21 mouse cellular contexts compared by ENCODE assay signal in the genomic region with DNA sequence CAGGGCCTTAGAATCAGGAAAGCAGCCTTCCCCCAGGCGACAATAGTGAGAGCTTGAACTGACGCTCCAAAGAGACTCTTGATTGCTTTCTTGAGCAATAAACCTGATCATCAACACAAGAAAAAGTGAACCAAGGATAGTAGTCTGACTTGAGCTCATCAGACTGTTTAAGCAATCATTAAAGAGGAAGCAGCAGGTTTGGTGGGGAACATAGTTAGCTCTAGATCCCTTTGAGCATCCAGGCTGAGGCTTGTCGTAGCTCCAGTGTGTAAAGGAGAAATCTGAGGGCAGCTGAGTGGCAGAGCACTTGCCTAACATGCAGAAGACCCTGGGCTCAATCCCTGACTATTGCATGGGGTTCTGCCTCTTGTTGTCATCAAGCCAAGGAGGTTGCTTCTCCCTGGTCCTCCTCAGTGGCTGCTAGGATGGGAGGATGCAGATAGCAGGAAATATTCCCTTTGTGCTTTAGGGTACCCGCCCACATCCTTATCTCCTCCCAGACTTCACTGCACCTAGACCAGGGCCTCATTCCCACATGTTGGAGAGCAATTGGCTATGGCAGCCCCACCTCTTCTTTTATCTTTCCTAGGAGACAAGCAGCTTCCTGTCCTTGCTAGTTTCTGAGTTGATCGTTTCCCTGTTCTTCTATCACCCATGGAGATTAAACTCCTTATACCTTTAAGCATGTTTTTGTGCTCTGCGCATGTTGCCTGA. TPM values are rescaled to one million over a fixed set of nuclear protein-coding genes. Genes with fewer than 3 reads are reported as not detected.
DNase-seq lines count a peak whose midpoint lies in the region; ATAC-seq and TF ChIP-seq lines count a peak whose summit lies in the region.
"Had no signal": no experiment of that assay in that cellular context is flagged by ENCODE, and none has a peak within 500 bp of the region (broad histone marks: within the 10 kb centered on the region; RNA-seq: fewer than 3 reads in every experiment).

No protein-coding gene starts in this region.

- intact Hi-C loops in gastrocnemius, adult 2 months (cut with DNase I), result no loop called here

- H3K9ac ChIP-seq in liver, embryonic 14.5 days (replicated peaks), result no peak overlapping the region
- H3K9ac ChIP-seq in intestine, embryonic 15.5 days, result no peak overlapping the region
- H3K9ac ChIP-seq in stomach, postnatal 0 days (ENCODE audit: low read length), result no peak overlapping the region
- H3K9ac ChIP-seq: embryonic facial prominence, embryonic 15.5 days; heart, embryonic 12.5 days; hindbrain, embryonic 15.5 days had no signal

- H3K36me3 ChIP-seq in liver, embryonic 14.5 days (replicated peaks; ENCODE audit: control insufficient read depth, insufficient read depth, low read depth), result no peaks in the 10 kb centered on the region
- no peaks in the 10 kb centered on the region for H3K36me3 ChIP-seq in intestine, embryonic 15.5 days
- H3K36me3 ChIP-seq in stomach, postnatal 0 days (ENCODE audit: control insufficient read depth, insufficient read depth, low read length), result no peaks in the 10 kb centered on the region
- H3K36me3 ChIP-seq: embryonic facial prominence, embryonic 15.5 days; forebrain, embryonic 10.5 days; heart, embryonic 12.5 days; hindbrain, embryonic 15.5 days had no signal

- no peaks in the 10 kb centered on the region for H3K27me3 ChIP-seq in liver, embryonic 14.5 days (ENCODE audit: control insufficient read depth, insufficient read depth, low read length)
- H3K27me3 ChIP-seq in intestine, embryonic 15.5 days (replicated peaks), result no peaks in the 10 kb centered on the region
- H3K27me3 ChIP-seq in stomach, postnatal 0 days (ENCODE audit: control insufficient read depth, insufficient read depth, low read length), result no peaks in the 10 kb centered on the region
- H3K27me3 ChIP-seq: CH12.LX; embryonic facial prominence, embryonic 15.5 days; heart, embryonic 12.5 days; hindbrain, embryonic 15.5 days; Patski had no signal

- peaks cover 5 to 13% of the 10 kb centered on the region in 2 experiments for H3K4me1 ChIP-seq in liver, embryonic 14.5 days (replicated peaks; ENCODE audit: control insufficient read depth in 2 of 2, insufficient read depth in 2 of 2, low read length in 1 of 2)
- 0 out of 2 replicates have a peak, but pooled peaks cover 4% of the 10 kb centered on the region for H3K4me1 ChIP-seq in intestine, embryonic 15.5 days (replicated peaks)
- H3K4me1 ChIP-seq in stomach, postnatal 0 days (replicated peaks; ENCODE audit: control insufficient read depth, insufficient read depth), result no peaks in the 10 kb centered on the region
- H3K4me1 ChIP-seq: embryonic facial prominence, embryonic 15.5 days; hindbrain, embryonic 15.5 days had no signal

- H3K27ac ChIP-seq in liver, embryonic 14.5 days, result no peak overlapping the region
- H3K27ac ChIP-seq in intestine, embryonic 15.5 days, result no peak overlapping the region
- no peak overlapping the region for H3K27ac ChIP-seq in stomach, postnatal 0 days (replicated peaks)
- no peak overlapping the region for H3K27ac ChIP-seq in gastrocnemius, adult 2 months
- H3K27ac ChIP-seq: embryonic facial prominence, embryonic 15.5 days; forebrain, embryonic 10.5 days; hindbrain, embryonic 15.5 days had no signal

- no peak for TF ChIP-seq CTCF in liver, embryonic 14.5 days (IDR thresholded peaks at IDR 0.05; ENCODE audit: low read depth)
- no peak for TF ChIP-seq CTCF in stomach, postnatal 0 days (IDR thresholded peaks at IDR 0.05; ENCODE audit: low read depth)
- TF ChIP-seq CTCF in gastrocnemius, adult 2 months (IDR thresholded peaks at IDR 0.05), result no peak

- 40% methylated on average over 6 of the region's 6 CpGs for WGBS in liver, embryonic 14.5 days (ENCODE audit: insufficient replicate concordance)
- 59% methylated on average over 6 of the region's 6 CpGs for WGBS in intestine, embryonic 15.5 days
- 64% methylated on average over 6 of the region's 6 CpGs for WGBS in stomach, postnatal 0 days

- DNase-seq in liver, embryonic 14.5 days (ENCODE audit: low read depth in 3 of 3, low spot score in 3 of 3), result no peak
- DNase-seq in liver, result no peak
- DNase-seq in urinary bladder, postnatal 25 days (ENCODE audit: low spot score), result no peak
- DNase-seq in stomach, postnatal 0 days (ENCODE audit: low spot score), result no peak
- no peak for DNase-seq in gastrocnemius, adult 2 months
- DNase-seq: adrenal gland, postnatal 14 days; cerebellum, adult 11-12 months; cerebellum, adult 9-11 months; cerebellum, postnatal 36 days; gastrocnemius, postnatal 14 days had no signal

- H3K4me2 ChIP-seq in liver, embryonic 14.5 days (ENCODE audit: low read depth), result no peak overlapping the region
- no peak overlapping the region for H3K4me2 ChIP-seq in intestine, embryonic 15.5 days (replicated peaks)
- no peak overlapping the region for H3K4me2 ChIP-seq in stomach, postnatal 0 days (replicated peaks; ENCODE audit: low read depth)
- H3K4me2 ChIP-seq: embryonic facial prominence, embryonic 15.5 days; heart, embryonic 12.5 days; hindbrain, embryonic 15.5 days had no signal

- H3K4me3 ChIP-seq in liver, embryonic 14.5 days (ENCODE audit: insufficient read depth in 1 of 2, low read depth in 2 of 2, low read length in 2 of 2), result no peak overlapping the region
- no peak overlapping the region for H3K4me3 ChIP-seq in intestine, embryonic 15.5 days (replicated peaks)
- no peak overlapping the region for H3K4me3 ChIP-seq in stomach, postnatal 0 days (ENCODE audit: low read depth, low read length)
- H3K4me3 ChIP-seq in gastrocnemius, adult 2 months, result no peak overlapping the region
- H3K4me3 ChIP-seq: embryonic facial prominence, embryonic 15.5 days; erythroblast, embryonic 14.5 days; forebrain, embryonic 10.5 days; heart, embryonic 12.5 days; hindbrain, embryonic 15.5 days had no signal

- no peaks in the 10 kb centered on the region for H3K9me3 ChIP-seq in liver, embryonic 14.5 days (ENCODE audit: control insufficient read depth, low read length)
- no peaks in the 10 kb centered on the region for H3K9me3 ChIP-seq in intestine, embryonic 15.5 days
- H3K9me3 ChIP-seq in stomach, postnatal 0 days (ENCODE audit: control insufficient read depth, low read length), result no peaks in the 10 kb centered on the region
- H3K9me3 ChIP-seq: embryonic facial prominence, embryonic 15.5 days; forebrain, embryonic 10.5 days; heart, embryonic 12.5 days; hindbrain, embryonic 15.5 days had no signal

- peak; percentile 35; the same call in 1 of the 2 replicates for ATAC-seq in liver, embryonic 14.5 days (ENCODE audit: insufficient read depth)
- ATAC-seq in intestine, embryonic 15.5 days, result peak; percentile 87
- peak; percentile 83 for ATAC-seq in megakaryocyte progenitor cell, adult 5-6 weeks (replicated peaks; ENCODE audit: poor library complexity)
- ATAC-seq in stomach, postnatal 0 days (ENCODE audit: low FRiP score, low TSS enrichment), result no peak
- ATAC-seq: activated CD4-positive, CD25-positive, alpha-beta regulatory T cell, adult 4 months; forebrain, embryonic 14.5 days; Patski had no signal

- TF ChIP-seq EP300 in liver, embryonic 14.5 days (IDR thresholded peaks at IDR 0.05; ENCODE audit: low read depth), result no peak
- TF ChIP-seq EP300 in stomach, postnatal 0 days (optimal IDR thresholded peaks at IDR 0.05), result no peak

RNA-seq across cellular contexts. Expression of gene Zfp704, which starts 9.8 kb away (rescaled TPM):
- 0.87 and 1.1 TPM in 2 replicates for polyA plus RNA-seq in liver, embryonic 14.5 days (2012; rRNA removed)
- 0.94 and 0.95 TPM in 2 replicates for polyA plus RNA-seq in liver, embryonic 14.5 days (2014; fragmentation: Nextera tagmentation; extraction: Ambion mirVana)
- 6.0 and 6.3 TPM in 2 replicates for polyA plus RNA-seq in intestine, embryonic 15.5 days (2015; fragmentation: Nextera tagmentation; extraction: Ambion mirVana)
- total RNA-seq in megakaryocyte progenitor cell, adult 5-6 weeks (2015), result 16.3 and 20.8 TPM in 2 replicates
- total RNA-seq in megakaryocyte progenitor cell, adult 5-6 weeks (2017), result 12.9 and 14.8 TPM in 2 replicates
- 3.4 and 3.9 TPM in 2 replicates for polyA plus RNA-seq in stomach, postnatal 0 days (2015; fragmentation: Nextera tagmentation; extraction: Ambion mirVana)
- total RNA-seq in gastrocnemius, adult 2 months (2021), result 1 to 10 TPM; 4.4 to 7.0 TPM
- total RNA-seq: CH12.LX had no signal
